Mouse (Mus musculus): Measurements from ENCODE around the gene Ggcx. TPM values are rescaled to one million over a fixed set of nuclear protein-coding genes. Genes with fewer than 3 reads are reported as not detected.
A peak's percentile ranks its signal among the peaks of the same experiment; 100 is the strongest.

Ggcx gene
- 15.3 and 21.5 TPM in 2 replicates for polyA plus RNA-seq (2016; fragmentation: Nextera tagmentation; extraction: Ambion mirVana)

DNA sequence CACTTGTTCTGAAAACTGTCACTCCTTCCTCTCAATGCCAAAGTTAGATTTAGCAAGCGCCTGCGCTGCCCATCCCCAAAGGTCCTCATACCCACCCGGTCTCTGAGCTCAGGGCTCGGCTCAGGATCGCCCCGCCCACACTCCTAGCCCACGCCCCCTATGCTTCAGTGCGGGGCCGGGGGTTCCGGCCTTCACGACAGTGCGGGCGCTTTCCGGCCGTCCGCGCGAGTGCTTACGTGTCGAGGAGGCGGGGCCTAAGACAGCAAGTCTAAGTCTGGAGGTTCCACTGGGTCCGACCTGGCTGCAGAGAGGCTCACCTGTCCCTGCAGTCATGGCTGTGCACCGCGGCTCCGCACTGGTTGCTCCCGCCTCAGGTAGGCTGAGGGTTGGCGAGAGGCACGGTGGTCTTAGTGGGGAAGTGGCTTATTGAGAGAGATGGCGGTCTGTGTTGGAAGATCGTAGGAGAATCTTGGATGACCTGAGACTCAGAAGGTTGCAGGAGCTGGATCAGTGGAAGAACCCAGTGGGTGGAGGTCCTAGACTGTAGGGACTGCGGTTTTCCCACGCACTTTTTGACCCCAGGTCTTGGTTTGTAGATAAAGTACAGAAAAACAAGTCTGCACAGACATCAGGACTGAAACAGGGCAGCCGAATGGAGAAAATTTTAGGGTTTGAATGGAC lies at the start of gene Ggcx:
Gene Ggcx, plus strand, starts transcription at position 233 of the 681 bp plus-strand sequence.
- Histone ChIP-seq H3K27ac (replicated peaks) (peak within 1 kb of the TSS; percentile 88), H3K4me1 (peaks cover 17% of the 10 kb centered on the region), H3K4me3 (peak within 1 kb of the TSS; percentile 93), H3K36me3 (peaks cover 17% of the 10 kb centered on the region), H3K27me3 (ENCODE audit: low read depth, poor library complexity, severe bottlenecking) (no peaks in the 10 kb centered on the region), H3K9me3 (replicated peaks) (no peaks in the 10 kb centered on the region)
- 2% methylated on average over 33 of the region's 33 CpGs for WGBS
- DNase-seq (ENCODE audit: low spot score) = peak; percentile 95

DNA sequence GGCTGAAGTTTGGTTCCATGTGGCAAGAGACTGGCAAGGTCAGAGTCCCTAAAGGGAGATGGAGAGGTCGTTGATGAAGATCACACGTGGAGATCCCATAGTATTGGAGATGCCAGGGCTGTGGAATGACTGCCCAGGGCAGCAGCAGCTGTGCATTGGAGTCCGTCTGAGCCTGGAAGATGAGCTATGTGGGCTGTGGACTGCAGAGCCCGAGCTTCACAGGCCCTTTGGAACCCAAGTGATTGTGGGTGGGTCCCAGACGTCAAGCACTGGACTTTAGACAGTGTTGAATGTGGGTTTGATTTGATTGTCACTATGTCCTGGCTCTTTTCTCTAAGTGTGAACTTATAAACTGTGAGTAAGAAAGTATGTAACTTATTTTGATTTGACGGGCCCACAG lies 49.1 kb upstream of the Ggcx start:
- no peak overlapping the region for H3K27ac ChIP-seq (replicated peaks)
- H3K4me3 ChIP-seq = no peak overlapping the region
- no peak for DNase-seq (ENCODE audit: low spot score)
- H3K36me3 ChIP-seq = peaks cover 9% of the 10 kb centered on the region
- WGBS = 72% methylated on average over 6 of the region's 6 CpGs
- H3K4me1 ChIP-seq = peaks cover 24% of the 10 kb centered on the region
- H3K9me3 ChIP-seq (replicated peaks) = no peaks in the 10 kb centered on the region
- H3K27me3 ChIP-seq (ENCODE audit: low read depth, poor library complexity, severe bottlenecking) = no peaks in the 10 kb centered on the region

DNA sequence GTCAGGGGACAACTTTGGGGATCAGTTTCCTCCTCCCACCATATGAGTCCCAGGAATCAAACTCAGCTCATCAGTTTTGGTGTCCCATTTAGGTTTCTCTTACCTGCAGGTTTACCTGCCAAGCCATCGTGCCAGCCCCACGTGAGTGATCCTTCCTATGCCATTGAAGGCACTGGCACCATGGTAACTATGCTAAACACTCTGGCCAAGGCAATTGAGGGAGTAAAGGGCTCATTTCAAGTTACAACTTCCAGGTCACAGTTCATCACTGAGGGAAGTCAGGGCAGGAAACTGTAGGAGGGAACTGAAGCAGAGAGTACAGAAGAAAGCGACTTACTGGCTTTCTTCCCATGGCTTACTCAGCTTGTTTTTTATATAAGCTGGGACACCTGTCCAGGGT lies 47.8 kb upstream of the Ggcx start:
- no peak for DNase-seq (ENCODE audit: low spot score)
- Histone ChIP-seq H3K36me3 (no peaks in the 10 kb centered on the region), H3K4me1 (peaks cover 22% of the 10 kb centered on the region), H3K27ac (replicated peaks) (no peak overlapping the region), H3K9me3 (replicated peaks) (no peaks in the 10 kb centered on the region), H3K4me3 (no peak overlapping the region), H3K27me3 (ENCODE audit: low read depth, poor library complexity, severe bottlenecking) (no peaks in the 10 kb centered on the region)
- 64% methylated on average over 3 of the region's 3 CpGs for WGBS

DNA sequence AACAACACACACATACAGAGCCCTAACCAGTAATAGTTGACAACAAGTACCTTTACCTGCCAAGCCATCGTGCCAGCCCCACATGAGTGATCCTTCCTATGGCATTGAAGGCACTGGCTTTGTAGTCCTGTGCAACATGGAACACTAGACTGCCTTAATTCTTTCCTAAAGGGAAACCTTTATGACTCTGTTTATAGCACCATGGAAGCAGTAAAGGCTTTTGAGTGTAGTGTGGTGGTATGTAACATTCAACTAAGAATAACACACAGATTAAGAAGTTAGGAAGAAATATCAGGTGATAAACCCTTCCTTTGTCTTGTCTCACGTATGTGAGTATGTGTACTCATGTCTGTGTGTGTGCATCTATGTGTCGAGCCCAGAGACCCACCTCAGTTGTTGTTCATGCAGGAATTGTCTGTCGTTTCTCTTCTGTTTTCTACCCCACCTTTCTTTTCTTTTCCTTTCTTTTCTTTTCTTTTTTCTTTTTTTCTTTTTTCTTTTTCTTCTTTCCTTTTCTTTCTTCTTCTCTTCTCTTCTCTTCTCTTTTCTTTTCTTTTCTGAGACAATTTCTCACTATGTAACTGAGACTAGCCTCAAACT lies 47.2 kb upstream of the Ggcx start, which contains the start of gene Rnf181:
Gene Rnf181, minus strand, starts transcription at position 113 of the 600 bp plus-strand sequence.
- Histone ChIP-seq H3K9me3 (replicated peaks) (no peaks in the 10 kb centered on the region), H3K27ac (replicated peaks) (no peak within 1 kb of the TSS), H3K4me1 (peaks cover 20% of the 10 kb centered on the region), H3K27me3 (ENCODE audit: low read depth, poor library complexity, severe bottlenecking) (no peaks in the 10 kb centered on the region), H3K36me3 (no peaks in the 10 kb centered on the region), H3K4me3 (no peak within 1 kb of the TSS)
- DNase-seq (ENCODE audit: low spot score) = no peak
- 77% methylated on average over 4 of the region's 4 CpGs for WGBS

DNA sequence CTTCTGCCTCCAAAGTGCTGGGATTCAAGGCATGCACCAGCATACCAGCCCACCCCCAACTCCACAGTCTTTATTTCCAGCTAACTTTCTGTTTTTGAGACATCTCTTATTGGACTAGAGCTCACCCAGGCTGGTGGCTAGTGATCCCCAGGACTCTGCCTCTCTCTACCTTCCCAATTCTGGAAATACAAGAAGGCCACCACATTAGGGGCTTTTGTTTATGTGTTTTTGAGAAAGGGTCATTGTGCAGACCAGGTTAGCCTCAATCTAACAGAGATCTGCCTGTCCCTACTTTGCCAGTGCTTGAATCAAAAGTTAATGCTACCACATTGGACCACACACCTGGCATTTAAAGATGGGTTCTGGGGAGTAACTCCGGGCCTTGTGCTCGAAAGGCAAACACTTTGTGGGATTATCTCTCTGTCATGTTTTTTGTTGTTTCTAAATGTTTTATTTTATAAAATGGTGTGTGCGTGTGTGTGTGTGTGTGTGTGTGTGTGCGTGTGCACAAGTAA lies 46.6 kb upstream of the Ggcx start:
- H3K27ac ChIP-seq (replicated peaks) = no peak overlapping the region
- H3K27me3 ChIP-seq (ENCODE audit: low read depth, poor library complexity, severe bottlenecking) = no peaks in the 10 kb centered on the region
- no peaks in the 10 kb centered on the region for H3K9me3 ChIP-seq (replicated peaks)
- DNase-seq (ENCODE audit: low spot score) = no peak
- no peaks in the 10 kb centered on the region for H3K36me3 ChIP-seq
- 74% methylated on average over 4 of the region's 4 CpGs for WGBS
- no peak overlapping the region for H3K4me3 ChIP-seq
- H3K4me1 ChIP-seq = peaks cover 20% of the 10 kb centered on the region

DNA sequence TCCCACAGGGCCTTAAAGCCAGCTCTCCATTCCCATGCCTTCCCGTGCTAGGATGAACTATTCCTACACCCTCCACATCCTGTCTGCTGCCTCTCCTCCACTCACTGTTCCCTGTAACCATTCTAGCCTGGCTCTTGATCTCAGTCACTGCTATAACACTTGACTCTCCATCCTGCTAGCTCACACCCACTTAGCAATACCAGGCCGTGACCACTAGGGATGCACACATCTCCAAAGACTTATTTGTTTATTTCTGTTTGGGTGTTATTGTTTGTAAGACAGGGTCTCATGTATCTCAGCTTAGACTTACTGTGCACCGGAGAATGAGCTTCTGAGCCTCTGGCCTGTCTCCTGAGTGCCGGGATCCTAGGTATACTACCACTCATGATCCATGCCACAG lies 44.6 kb upstream of the Ggcx start:
- H3K27me3 ChIP-seq (ENCODE audit: low read depth, poor library complexity, severe bottlenecking) = no peaks in the 10 kb centered on the region
- H3K9me3 ChIP-seq (replicated peaks) = no peaks in the 10 kb centered on the region
- peaks cover 14% of the 10 kb centered on the region for H3K4me1 ChIP-seq
- H3K4me3 ChIP-seq = no peak overlapping the region
- no peak overlapping the region for H3K27ac ChIP-seq (replicated peaks)
- no peaks in the 10 kb centered on the region for H3K36me3 ChIP-seq
- 84% methylated on average over 4 of the region's 4 CpGs for WGBS
- DNase-seq (ENCODE audit: low spot score) = no peak

DNA sequence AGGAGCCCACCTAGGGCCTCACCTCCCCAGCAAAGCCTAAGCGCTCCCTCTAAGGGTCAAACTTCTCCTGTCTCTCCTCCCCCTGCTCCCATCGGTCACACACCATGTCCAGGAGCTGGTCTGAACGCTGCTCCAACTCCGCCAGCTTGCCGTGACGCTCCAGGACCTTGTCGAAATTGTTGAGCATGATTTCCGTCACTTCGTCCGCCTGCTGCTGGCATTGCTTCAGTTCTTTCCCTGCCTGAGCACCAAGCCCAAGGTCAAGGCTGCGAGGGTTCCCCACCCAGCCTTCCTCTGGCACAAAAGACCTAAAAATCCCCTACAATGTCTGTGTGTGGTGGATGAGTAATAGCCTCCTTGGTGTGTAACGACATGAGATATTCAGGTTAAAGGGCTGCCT lies 44.0 kb upstream of the Ggcx start:
- H3K9me3 ChIP-seq (replicated peaks) = no peaks in the 10 kb centered on the region
- H3K36me3 ChIP-seq = no peaks in the 10 kb centered on the region
- no peak for DNase-seq (ENCODE audit: low spot score)
- 84% methylated on average over 12 of the region's 12 CpGs for WGBS
- H3K4me1 ChIP-seq = peaks cover 14% of the 10 kb centered on the region
- H3K4me3 ChIP-seq = no peak overlapping the region
- no peaks in the 10 kb centered on the region for H3K27me3 ChIP-seq (ENCODE audit: low read depth, poor library complexity, severe bottlenecking)
- no peak overlapping the region for H3K27ac ChIP-seq (replicated peaks)

DNA sequence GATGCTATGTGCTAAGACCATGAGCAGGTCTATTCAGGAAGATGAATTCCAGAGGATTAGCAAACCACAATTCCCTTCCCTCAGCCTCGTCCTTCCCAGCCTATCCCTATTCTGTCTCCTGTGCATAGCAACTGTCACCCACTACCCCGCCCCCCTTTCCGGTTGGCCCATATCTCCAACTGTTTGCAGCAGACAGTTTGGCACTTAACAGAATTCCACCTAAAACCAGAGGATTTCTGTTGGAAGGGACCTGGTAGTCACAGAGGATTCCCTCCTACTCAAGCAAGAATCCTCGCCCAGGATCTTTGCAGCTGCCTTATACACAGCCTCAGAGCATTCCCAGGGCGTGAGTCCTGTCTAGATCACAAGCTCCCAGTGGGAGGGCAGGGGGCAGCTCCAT lies 43.0 kb upstream of the Ggcx start:
- no peak overlapping the region for H3K4me3 ChIP-seq
- DNase-seq (ENCODE audit: low spot score) = no peak
- H3K27ac ChIP-seq (replicated peaks) = no peak overlapping the region
- H3K36me3 ChIP-seq = no peaks in the 10 kb centered on the region
- peaks cover 14% of the 10 kb centered on the region for H3K4me1 ChIP-seq
- 46% methylated on average over 5 of the region's 5 CpGs for WGBS
- H3K27me3 ChIP-seq (ENCODE audit: low read depth, poor library complexity, severe bottlenecking) = no peaks in the 10 kb centered on the region
- H3K9me3 ChIP-seq (replicated peaks) = no peaks in the 10 kb centered on the region

DNA sequence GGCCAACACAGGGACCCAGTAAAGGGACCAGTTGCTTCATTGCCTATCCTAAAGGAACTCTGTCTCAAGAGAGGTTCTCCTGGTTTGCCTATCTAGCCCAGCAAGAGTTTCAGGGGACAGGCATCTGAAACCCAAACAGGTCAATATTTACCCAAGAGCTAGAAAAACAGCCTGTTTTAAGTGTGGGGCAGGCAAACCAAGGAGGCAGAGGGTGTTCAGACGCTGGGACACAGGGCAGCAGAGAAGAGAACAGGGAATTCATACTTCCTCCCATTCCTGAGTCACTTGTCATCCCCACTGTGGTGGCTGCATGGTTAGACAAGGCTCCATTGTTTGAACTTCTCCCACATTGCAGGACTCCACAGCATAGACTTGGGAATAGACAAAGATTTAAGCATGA lies 42.5 kb upstream of the Ggcx start:
- Histone ChIP-seq H3K9me3 (replicated peaks) (no peaks in the 10 kb centered on the region), H3K27ac (replicated peaks) (no peak overlapping the region), H3K4me3 (no peak overlapping the region), H3K4me1 (peaks cover 14% of the 10 kb centered on the region), H3K27me3 (ENCODE audit: low read depth, poor library complexity, severe bottlenecking) (no peaks in the 10 kb centered on the region), H3K36me3 (no peaks in the 10 kb centered on the region)
- 42% methylated on average over 1 of the region's 1 CpGs for WGBS
- DNase-seq (ENCODE audit: low spot score) = no peak

DNA sequence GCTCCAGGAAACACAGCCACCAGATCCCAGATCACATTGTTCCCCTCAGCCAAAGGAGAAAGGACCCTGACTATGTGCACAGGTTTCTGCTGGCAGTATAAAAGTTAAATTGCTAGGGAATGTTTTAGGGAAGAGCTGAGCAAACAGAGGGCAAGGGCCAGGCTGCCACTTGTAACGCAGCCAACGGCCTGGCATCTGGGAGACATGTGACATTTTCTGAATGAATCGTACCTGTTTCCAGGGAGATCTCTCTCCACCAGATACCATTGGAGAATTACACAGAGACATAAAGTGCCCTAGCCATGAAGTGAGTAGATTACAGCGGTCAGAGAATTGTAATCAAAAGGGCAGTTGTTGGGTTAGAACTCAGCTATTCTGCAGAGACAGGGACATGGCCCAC lies 40.9 kb upstream of the Ggcx start:
- H3K4me1 ChIP-seq = peaks cover 14% of the 10 kb centered on the region
- WGBS = 90% methylated on average over 4 of the region's 4 CpGs
- H3K27me3 ChIP-seq (ENCODE audit: low read depth, poor library complexity, severe bottlenecking) = peaks cover 2% of the 10 kb centered on the region; the same call in 1 of the 2 replicates
- no peak overlapping the region for H3K27ac ChIP-seq (replicated peaks)
- H3K36me3 ChIP-seq = no peaks in the 10 kb centered on the region
- no peak for DNase-seq (ENCODE audit: low spot score)
- H3K9me3 ChIP-seq (replicated peaks) = no peaks in the 10 kb centered on the region
- no peak overlapping the region for H3K4me3 ChIP-seq

DNA sequence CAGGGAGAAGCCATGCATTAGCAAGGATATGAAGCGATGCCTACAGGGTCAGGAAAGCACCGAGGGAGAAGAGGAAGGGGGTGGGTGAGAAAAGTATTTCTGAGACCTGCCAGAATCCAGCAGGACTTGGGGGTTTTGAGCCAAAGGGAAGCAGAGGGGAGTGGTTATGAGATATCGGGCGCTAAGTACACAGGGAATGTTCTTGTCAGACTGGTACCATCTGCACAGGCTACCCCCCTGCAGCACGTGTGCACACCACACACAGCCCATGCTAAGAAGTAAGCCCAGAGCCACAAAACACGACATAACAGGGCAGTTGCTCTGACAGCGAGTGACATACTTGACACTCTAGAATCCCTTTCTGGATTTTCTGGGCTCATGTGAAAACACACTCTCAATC lies 39.9 kb upstream of the Ggcx start:
- Histone ChIP-seq H3K4me3 (no peak overlapping the region), H3K9me3 (replicated peaks) (no peaks in the 10 kb centered on the region), H3K27ac (replicated peaks) (no peak overlapping the region), H3K4me1 (peaks cover 14% of the 10 kb centered on the region), H3K27me3 (ENCODE audit: low read depth, poor library complexity, severe bottlenecking) (peaks cover 12% of the 10 kb centered on the region), H3K36me3 (no peaks in the 10 kb centered on the region)
- no peak for DNase-seq (ENCODE audit: low spot score)
- WGBS = 80% methylated on average over 7 of the region's 7 CpGs

DNA sequence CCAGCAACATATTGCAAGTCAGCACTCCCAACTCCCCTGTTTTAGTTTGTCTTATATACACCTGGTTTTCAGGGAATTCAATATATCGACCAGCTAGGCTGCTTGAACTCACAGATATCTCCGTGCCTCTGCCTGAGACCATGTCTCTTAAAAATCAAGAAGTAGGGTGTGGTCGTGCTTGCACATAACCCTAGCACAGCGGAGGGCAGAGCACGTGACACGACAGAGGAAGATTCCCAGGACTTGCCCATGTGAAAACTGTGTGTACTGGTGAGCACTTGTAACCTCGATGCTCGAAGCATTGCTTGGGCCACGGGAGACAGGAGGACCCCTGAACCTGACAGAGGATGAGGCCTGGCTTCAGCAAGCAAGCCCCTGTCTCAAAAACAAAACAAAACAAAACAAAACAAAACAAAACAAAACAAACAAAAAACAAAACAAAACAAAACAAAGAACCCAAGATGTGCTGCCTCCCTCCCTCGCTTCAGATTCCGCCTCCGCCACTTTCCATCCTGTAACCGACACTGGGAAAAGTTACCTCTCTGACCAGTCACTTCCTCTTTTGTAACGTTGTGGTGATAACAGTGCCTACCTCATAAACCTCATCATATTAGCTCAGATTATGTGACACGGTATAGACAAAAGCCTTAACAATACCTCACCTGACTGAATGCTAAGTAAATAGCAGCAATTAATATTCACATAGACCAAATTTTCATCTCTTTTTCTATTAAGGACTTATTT lies 39.1 kb upstream of the Ggcx start:
- H3K4me3 ChIP-seq = no peak overlapping the region
- DNase-seq (ENCODE audit: low spot score) = no peak
- no peaks in the 10 kb centered on the region for H3K9me3 ChIP-seq (replicated peaks)
- H3K4me1 ChIP-seq = peaks cover 16% of the 10 kb centered on the region
- H3K27ac ChIP-seq (replicated peaks) = no peak overlapping the region
- 88% methylated on average over 15 of the region's 15 CpGs for WGBS
- no peaks in the 10 kb centered on the region for H3K36me3 ChIP-seq
- peaks cover 20% of the 10 kb centered on the region for H3K27me3 ChIP-seq (ENCODE audit: low read depth, poor library complexity, severe bottlenecking)
